Mouse (Mus musculus) brain, embryonic 14.5 days (tissue): ENCODE data around the gene Stub1.
A peak's percentile ranks its signal among the peaks of the same experiment; 100 is the strongest.

Experiments used
- CTCF ChIP-seq: fragments of 200-500 bp; IDR thresholded peaks from 2 replicates; pipeline ENCODE4 v1.5.1; 2012; ENCODE audit warnings: inconsistent platforms, mild to moderate bottlenecking, moderate library complexity, borderline replicate concordance; ENCODE audit not compliant: insufficient read depth, insufficient read length; ENCODE audit errors: extremely low read depth
- POLR2A ChIP-seq: fragments of 200-500 bp; IDR thresholded peaks from 2 replicates; pipeline ENCODE4 v1.6.1; 2012; ENCODE audit warnings: mild to moderate bottlenecking, inconsistent platforms, borderline replicate concordance; ENCODE audit not compliant: poor library complexity, insufficient read depth, insufficient read length, severe bottlenecking; ENCODE audit errors: extremely low read depth

GRCm38 (mm10) chr17:25828712-25829557, 4.3 kb downstream of the Stub1 start, which contains the start of gene Jmjd8:
- peak; percentile 65; the same call in 1 of the 2 replicates for TF ChIP-seq CTCF
- TF ChIP-seq POLR2A: peak; percentile 54; the same call in 1 of the 2 replicates
